In the genomic region with DNA sequence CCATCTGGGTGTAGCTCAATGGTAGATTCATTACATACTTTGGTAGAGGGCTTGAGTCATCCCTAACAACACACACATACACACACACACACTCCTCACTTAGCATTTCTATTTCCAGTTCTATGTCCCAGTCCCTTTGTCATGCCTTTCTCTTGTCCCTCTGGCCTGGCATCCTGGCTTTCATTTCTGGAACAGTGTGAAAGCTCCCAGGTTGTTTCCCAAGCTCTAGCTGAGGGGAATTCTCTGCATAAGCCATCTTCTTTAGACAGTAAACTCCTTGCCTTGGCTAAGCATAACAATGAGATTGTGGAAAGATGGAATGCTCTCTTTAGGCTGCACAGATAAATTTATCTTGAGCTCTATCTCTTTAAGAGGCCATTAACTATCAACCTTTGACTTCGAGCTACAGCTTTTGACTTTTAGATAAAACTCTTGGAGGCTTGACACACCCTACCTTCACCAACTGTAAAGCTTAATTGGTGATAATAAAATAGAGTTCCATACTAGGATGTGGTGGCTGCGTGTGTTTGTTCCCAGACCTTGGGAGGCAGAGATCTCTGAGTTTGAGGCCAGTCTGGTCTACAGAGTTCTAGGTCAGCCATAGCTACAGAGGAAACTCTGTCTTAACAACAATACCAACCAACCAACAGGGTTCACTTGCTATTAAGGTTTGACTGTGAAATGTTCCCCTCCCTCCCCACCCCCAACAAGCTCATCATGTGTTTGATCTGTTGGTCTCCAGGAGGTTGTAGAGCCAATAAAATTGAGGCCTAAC, we compare ENCODE assay signal across 18 mouse cellular contexts. TPM values are rescaled to one million over a fixed set of nuclear protein-coding genes. Genes with fewer than 3 reads are reported as not detected.
DNase-seq lines count a peak whose midpoint lies in the region; ATAC-seq and TF ChIP-seq lines count a peak whose summit lies in the region.
"Had no signal": no experiment of that assay in that cellular context is flagged by ENCODE, and none has a peak within 500 bp of the region (broad histone marks: within the 10 kb centered on the region; RNA-seq: fewer than 3 reads in every experiment).

No protein-coding gene starts in this region.

- no peak for DNase-seq in midbrain, embryonic 10.5 days (ENCODE audit: low spot score)
- no peak for DNase-seq in midbrain, postnatal 0 days (ENCODE audit: low spot score)
- peak; percentile 89 for DNase-seq in R1 (ENCODE audit: low read depth, low spot score)
- no peak for DNase-seq in cerebellum, adult 18-20 months
- DNase-seq: adrenal gland, postnatal 10 days; cerebellum, adult 8-10 months; gastrocnemius, postnatal 25 days; kidney, adult 8-10 months; kidney, postnatal 25 days; layer of hippocampus, adult 9-11 months; thymus, adult 2 months had no signal

- no peak overlapping the region for H3K4me3 ChIP-seq in midbrain, embryonic 10.5 days
- H3K4me3 ChIP-seq in midbrain, postnatal 0 days (ENCODE audit: low read depth, low read length): no peak overlapping the region
- H3K4me3 ChIP-seq in intestine, embryonic 16.5 days (ENCODE audit: low read length): no peak overlapping the region
- H3K4me3 ChIP-seq: embryonic facial prominence, embryonic 12.5 days; lung, embryonic 15.5 days had no signal

- peak overlapping the region; percentile 67 for H3K27ac ChIP-seq in midbrain, embryonic 10.5 days (replicated peaks)
- H3K27ac ChIP-seq in midbrain, postnatal 0 days (ENCODE audit: low read depth, low read length): no peak overlapping the region
- 0 out of 2 replicates have a peak overlapping the region, but pooled peaks have one; percentile 24 for H3K27ac ChIP-seq in intestine, embryonic 16.5 days (ENCODE audit: low read length)
- H3K27ac ChIP-seq: embryonic facial prominence, embryonic 12.5 days; hindbrain, embryonic 14.5 days; lung, embryonic 15.5 days had no signal

- no peak for TF ChIP-seq CTCF in midbrain, postnatal 0 days (IDR thresholded peaks at IDR 0.05)

- H3K4me2 ChIP-seq in midbrain, postnatal 0 days (ENCODE audit: low read depth, low read length, poor library complexity, severe bottlenecking): no peak overlapping the region
- no peak overlapping the region for H3K4me2 ChIP-seq in intestine, embryonic 16.5 days (ENCODE audit: low read depth, low read length)
- H3K4me2 ChIP-seq: embryonic facial prominence, embryonic 12.5 days; hindbrain, embryonic 14.5 days; lung, embryonic 15.5 days had no signal

- H3K27me3 ChIP-seq in midbrain, embryonic 10.5 days (ENCODE audit: low read depth, poor library complexity, severe bottlenecking): no peaks in the 10 kb centered on the region
- H3K27me3 ChIP-seq in midbrain, postnatal 0 days (ENCODE audit: insufficient read depth, low read length): no peaks in the 10 kb centered on the region
- no peaks in the 10 kb centered on the region for H3K27me3 ChIP-seq in intestine, embryonic 16.5 days (replicated peaks; ENCODE audit: control insufficient read depth, insufficient read depth, low read length)
- H3K27me3 ChIP-seq: embryonic facial prominence, embryonic 12.5 days; lung, embryonic 15.5 days had no signal

- no peaks in the 10 kb centered on the region for H3K36me3 ChIP-seq in midbrain, embryonic 10.5 days
- no peaks in the 10 kb centered on the region for H3K36me3 ChIP-seq in midbrain, postnatal 0 days (ENCODE audit: insufficient read depth, low read length)
- H3K36me3 ChIP-seq in intestine, embryonic 16.5 days (ENCODE audit: control insufficient read depth, insufficient read depth, low read length): no peaks in the 10 kb centered on the region
- H3K36me3 ChIP-seq: embryonic facial prominence, embryonic 12.5 days; lung, embryonic 15.5 days had no signal

- no peak overlapping the region for H3K9ac ChIP-seq in midbrain, postnatal 0 days (replicated peaks; ENCODE audit: low read length, poor library complexity, severe bottlenecking)
- H3K9ac ChIP-seq in intestine, embryonic 16.5 days (ENCODE audit: low read depth, low read length): no peak overlapping the region
- H3K9ac ChIP-seq: embryonic facial prominence, embryonic 12.5 days; hindbrain, embryonic 14.5 days; lung, embryonic 15.5 days had no signal

- WGBS in midbrain, embryonic 10.5 days: 88% methylated on average over 2 of the region's 2 CpGs
- WGBS in midbrain, postnatal 0 days: 95% methylated on average over 2 of the region's 2 CpGs
- WGBS in intestine, embryonic 16.5 days: 52% methylated on average over 2 of the region's 2 CpGs

- no peak for ATAC-seq in midbrain, postnatal 0 days (ENCODE audit: low FRiP score)
- peak; percentile 85 for ATAC-seq in intestine, embryonic 16.5 days
- 0 out of 2 replicates have a peak, but pooled peaks have one; percentile 15 for ATAC-seq in megakaryocyte progenitor cell, adult 5-6 weeks (replicated peaks; ENCODE audit: poor library complexity)
- ATAC-seq in inflammation-experienced regulatory T-cells, adult 6 months: no peak

- no peaks in the 10 kb centered on the region for H3K9me3 ChIP-seq in midbrain, embryonic 10.5 days (replicated peaks)
- H3K9me3 ChIP-seq in midbrain, postnatal 0 days (ENCODE audit: low read length): no peaks in the 10 kb centered on the region
- no peaks in the 10 kb centered on the region for H3K9me3 ChIP-seq in intestine, embryonic 16.5 days (ENCODE audit: control insufficient read depth, low read length)
- H3K9me3 ChIP-seq: embryonic facial prominence, embryonic 12.5 days; lung, embryonic 15.5 days had no signal

- peaks cover 21% of the 10 kb centered on the region for H3K4me1 ChIP-seq in midbrain, embryonic 10.5 days
- no peaks in the 10 kb centered on the region for H3K4me1 ChIP-seq in midbrain, postnatal 0 days (ENCODE audit: insufficient read depth, low read length)
- peaks cover 3% of the 10 kb centered on the region; the same call in 1 of the 2 replicates for H3K4me1 ChIP-seq in intestine, embryonic 16.5 days (ENCODE audit: control insufficient read depth, insufficient read depth, low read length)
- H3K4me1 ChIP-seq: embryonic facial prominence, embryonic 12.5 days; lung, embryonic 15.5 days had no signal

RNA-seq across cellular contexts. Expression of gene Mkrn1, which starts 14.0 kb away (rescaled TPM):
- 88.2 and 104 TPM in 2 replicates for polyA plus RNA-seq in midbrain, embryonic 10.5 days (2016; fragmentation: Nextera tagmentation; extraction: Ambion mirVana)
- 201 and 269 TPM in 2 replicates for total RNA-seq in midbrain, postnatal 0 days (2014; rRNA removed)
- polyA plus RNA-seq in midbrain, postnatal 0 days (2015; fragmentation: Nextera tagmentation; extraction: Ambion mirVana): 232 and 238 TPM in 2 replicates
- polyA plus RNA-seq in intestine, embryonic 16.5 days (2015; fragmentation: Nextera tagmentation; extraction: Ambion mirVana): 63.2 and 63.5 TPM in 2 replicates
- 43.6 and 49.2 TPM in 2 replicates for total RNA-seq in megakaryocyte progenitor cell, adult 5-6 weeks (2015)
- 31.7 and 34.4 TPM in 2 replicates for total RNA-seq in megakaryocyte progenitor cell, adult 5-6 weeks (2017)
- 10 to 100 TPM; 57.0 to 70.0 (median 62.5) TPM for polyA plus RNA-seq in inflammation-experienced regulatory T-cells, adult 6 months (2017; shearing (Covaris generic))

RNA-seq across cellular contexts. Expression of gene Rab19, which starts 53.3 kb away (rescaled TPM):
- 0.28 and 0.30 TPM in 2 replicates for polyA plus RNA-seq in midbrain, embryonic 10.5 days (2016; fragmentation: Nextera tagmentation; extraction: Ambion mirVana)
- total RNA-seq in midbrain, postnatal 0 days (2014; rRNA removed): 0.24 TPM in 1 of 2 replicates, not detected in the other
- polyA plus RNA-seq in midbrain, postnatal 0 days (2015; fragmentation: Nextera tagmentation; extraction: Ambion mirVana): 0.25 TPM in 1 of 2 replicates, not detected in the other
- 7.7 and 8.8 TPM in 2 replicates for polyA plus RNA-seq in intestine, embryonic 16.5 days (2015; fragmentation: Nextera tagmentation; extraction: Ambion mirVana)
- 0.37 TPM in 1 of 2 replicates, not detected in the other for total RNA-seq in megakaryocyte progenitor cell, adult 5-6 weeks (2015)
- total RNA-seq in megakaryocyte progenitor cell, adult 5-6 weeks (2017): 0.34 and 0.42 TPM in 2 replicates
- polyA plus RNA-seq in inflammation-experienced regulatory T-cells, adult 6 months (2017; shearing (Covaris generic)): 10 to 100 TPM; 60.3 to 92.4 (median 72.6) TPM
- polyA plus RNA-seq: C2C12 had no signal

RNA-seq across cellular contexts. Expression of gene Slc37a3, which starts 56.8 kb away (rescaled TPM):
- polyA plus RNA-seq in midbrain, embryonic 10.5 days (2016; fragmentation: Nextera tagmentation; extraction: Ambion mirVana): 45.3 and 51.4 TPM in 2 replicates
- total RNA-seq in midbrain, postnatal 0 days (2014; rRNA removed): 38.1 and 46.8 TPM in 2 replicates
- 54.6 and 55.4 TPM in 2 replicates for polyA plus RNA-seq in midbrain, postnatal 0 days (2015; fragmentation: Nextera tagmentation; extraction: Ambion mirVana)
- polyA plus RNA-seq in intestine, embryonic 16.5 days (2015; fragmentation: Nextera tagmentation; extraction: Ambion mirVana): 35.1 and 39.4 TPM in 2 replicates
- 0.59 and 0.73 TPM in 2 replicates for total RNA-seq in megakaryocyte progenitor cell, adult 5-6 weeks (2015)
- total RNA-seq in megakaryocyte progenitor cell, adult 5-6 weeks (2017): 1.7 and 3.4 TPM in 2 replicates
- polyA plus RNA-seq in inflammation-experienced regulatory T-cells, adult 6 months (2017; shearing (Covaris generic)): 10 to 100 TPM; 31.0 to 41.8 (median 32.2) TPM

Comparison
In these comparisons a context has a peak if more than half of its experiments do, and no peak if none do; other contexts are left out.
1. ATAC-seq: peak in intestine, embryonic 16.5 days (single experiment) and megakaryocyte progenitor cell, adult 5-6 weeks (single experiment); none in midbrain, postnatal 0 days (single experiment) and inflammation-experienced regulatory T-cells, adult 6 months (single experiment).